Mouse (Mus musculus): Measurements from ENCODE around the gene Chrna9.

GRCm38 (mm10) chr5:65911676-65912075 lies 23.0 kb upstream of the Chrna9 start:
- TF ChIP-seq POLR2A (IDR thresholded peaks at IDR 0.05; ENCODE audit: borderline replicate concordance, extremely low read depth, low read depth, low read length) (no peak), CTCF (IDR thresholded peaks at IDR 0.05; ENCODE audit: insufficient read depth, low read length) (no peak)
